In the genomic region with DNA sequence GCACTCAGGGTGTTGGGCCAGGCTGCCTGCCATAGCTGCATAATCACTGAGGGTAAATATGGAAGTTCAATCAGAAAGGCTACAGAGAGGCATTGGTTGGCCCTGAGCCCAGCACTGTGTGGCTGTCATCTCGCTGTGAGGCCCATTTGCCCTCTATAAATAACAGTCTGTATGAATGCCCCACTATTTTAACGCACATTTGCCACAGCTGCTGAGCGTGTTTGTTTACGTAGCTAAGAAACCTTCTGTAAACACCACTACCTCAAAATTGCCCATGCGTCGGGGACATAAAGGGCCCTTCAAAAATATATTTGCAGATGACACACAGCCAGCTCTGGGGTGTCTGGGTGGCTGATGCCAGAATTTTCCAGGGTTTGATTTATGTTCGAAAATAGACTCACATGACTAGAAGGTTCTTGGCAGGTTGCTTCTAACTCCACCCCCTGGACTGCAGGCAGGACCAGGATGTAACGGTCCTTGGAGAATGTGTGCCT, we compare ENCODE assay signal across 8 mouse cellular contexts.
DNase-seq lines count a peak whose midpoint lies in the region; ATAC-seq lines count a peak whose summit lies in the region.

No protein-coding gene starts in this region.

- H3K27ac ChIP-seq in limb, embryonic 13.5 days: no peak overlapping the region; the same call in 1 of the 2 replicates

- DNase-seq in left cerebral cortex, adult 11 months (ENCODE audit: low spot score): peak; percentile 23
- no peak for DNase-seq in left cerebral cortex, postnatal 10 days (ENCODE audit: extremely low spot score in 1 of 2, low spot score in 2 of 2)
- DNase-seq in cerebellum, adult 9-10 months: peak; percentile 75
- peak; percentile 65 for DNase-seq in heart, adult 8-10 months (ENCODE audit: low spot score)
- DNase-seq in kidney, adult 18-20 months: no peak
- DNase-seq in embryo, embryonic 10.5 days (ENCODE audit: low spot score): no peak

- WGBS in limb, embryonic 13.5 days: 42% methylated on average over 8 of the region's 8 CpGs

- no peaks in the 10 kb centered on the region for H3K36me3 ChIP-seq in limb, embryonic 13.5 days

- 0 out of 2 replicates have a peak overlapping the region, but pooled peaks have one; percentile 1 for H3K4me2 ChIP-seq in limb, embryonic 13.5 days (replicated peaks)

- peaks cover 24% of the 10 kb centered on the region for H3K4me1 ChIP-seq in limb, embryonic 13.5 days

- H3K27me3 ChIP-seq in limb, embryonic 13.5 days: no peaks in the 10 kb centered on the region

- ATAC-seq in limb, embryonic 13.5 days (ENCODE audit: low FRiP score, low read depth): peak; percentile 84
- ATAC-seq in megakaryocyte, adult 5-6 weeks (ENCODE audit: poor library complexity, severe bottlenecking): no peak

- intact Hi-C loops in left cerebral cortex, postnatal 10 days (cut with DNase I): no loop called here

- no peak overlapping the region for H3K4me3 ChIP-seq in limb, embryonic 13.5 days

- no peak overlapping the region for H3K9ac ChIP-seq in limb, embryonic 13.5 days

- H3K9me3 ChIP-seq in limb, embryonic 13.5 days: no peaks in the 10 kb centered on the region

Comparison
In these comparisons a context has a peak if more than half of its experiments do, and no peak if none do; other contexts are left out.
1. DNase-seq: peak in left cerebral cortex, adult 11 months (single experiment), cerebellum, adult 9-10 months (single experiment) and heart, adult 8-10 months (single experiment); none in left cerebral cortex, postnatal 10 days (0 of 2), kidney, adult 18-20 months (single experiment) and embryo, embryonic 10.5 days (single experiment).